ENCODE assay signal across 21 mouse cellular contexts in genomic region chr7:30820854-30821445, GRCm38 (mm10). TPM values are rescaled to one million over a fixed set of nuclear protein-coding genes. Genes with fewer than 3 reads are reported as not detected.
DNase-seq lines count a peak whose midpoint lies in the region; ATAC-seq and TF ChIP-seq lines count a peak whose summit lies in the region.
"Had no signal": no experiment of that assay in that cellular context is flagged by ENCODE, and none has a peak within 500 bp of the region (broad histone marks: within the 10 kb centered on the region; RNA-seq: fewer than 3 reads in every experiment).

No protein-coding gene starts in this region.

- TF ChIP-seq CTCF in thymus, adult 2 months (IDR thresholded peaks at IDR 0.05; ENCODE audit: borderline replicate concordance, control insufficient read depth, extremely low read depth, insufficient read depth, low read length, poor library complexity), result no peak

- peaks cover 17% of the 10 kb centered on the region for H3K4me1 ChIP-seq in thymus, adult 2 months (replicated peaks; ENCODE audit: control insufficient read depth, insufficient read depth, low read length)
- H3K4me1 ChIP-seq: heart, embryonic 15.5 days; hindbrain, embryonic 15.5 days had no signal

- H3K27ac ChIP-seq in thymus, adult 2 months (ENCODE audit: control insufficient read depth, insufficient read depth, low read length), result no peak overlapping the region
- H3K27ac ChIP-seq: heart, embryonic 15.5 days; hindbrain, embryonic 15.5 days; liver, embryonic 15.5 days; macrophage had no signal

- TF ChIP-seq POLR2A in thymus, adult 2 months (IDR thresholded peaks at IDR 0.05; ENCODE audit: control insufficient read depth, extremely low read depth, insufficient read depth, low read length, poor library complexity), result no peak

- H3K36me3 ChIP-seq in thymus, adult 2 months (ENCODE audit: control insufficient read depth, insufficient read depth, low read length), result no peaks in the 10 kb centered on the region
- no peaks in the 10 kb centered on the region for H3K36me3 ChIP-seq in splenic B cell, adult 2 months (ENCODE audit: control insufficient read depth, insufficient read depth, low read length, poor library complexity, severe bottlenecking)
- H3K36me3 ChIP-seq: heart, embryonic 15.5 days; hindbrain, embryonic 15.5 days; liver, embryonic 15.5 days had no signal

- H3K27me3 ChIP-seq in thymus, adult 2 months (ENCODE audit: control insufficient read depth, insufficient read depth, low read length), result no peaks in the 10 kb centered on the region
- no peaks in the 10 kb centered on the region for H3K27me3 ChIP-seq in splenic B cell, adult 2 months (ENCODE audit: control insufficient read depth, insufficient read depth, low read length, poor library complexity, severe bottlenecking)
- H3K27me3 ChIP-seq: hindbrain, embryonic 15.5 days; liver, embryonic 15.5 days had no signal

- DNase-seq in thymus, adult 2 months, result peak; percentile 21
- DNase-seq in thymus, adult 18-20 months, result no peak
- peak; percentile 31 for DNase-seq in splenic B cell, adult 2 months (ENCODE audit: low read depth, low spot score)
- DNase-seq in frontal cortex, postnatal 10 days (ENCODE audit: low spot score in 2 of 2), result no peak
- DNase-seq in kidney, postnatal 10 days, result no peak
- no peak for DNase-seq in left cerebral cortex, adult 11 months (ENCODE audit: low spot score)
- DNase-seq: adrenal gland, postnatal 14 days; cerebellum, adult 11 months; retina, postnatal 1 day; spleen, adult 18-20 months had no signal

- WGBS in thymus, adult 2 months, result 3% methylated on average over 7 of the region's 7 CpGs

- peak; percentile 61 to 62 for ATAC-seq in hematopoietic stem cell, adult 5-6 weeks (replicated peaks in 1 of 2; ENCODE audit: insufficient read depth in 1 of 2, low FRiP score in 2 of 2, low TSS enrichment in 1 of 2, low read depth in 1 of 2, poor library complexity in 2 of 2, severe bottlenecking in 2 of 2)

- H3K4me3 ChIP-seq in thymus, adult 2 months (ENCODE audit: control insufficient read depth, insufficient read depth, low read length), result no peak overlapping the region
- H3K4me3 ChIP-seq: heart, embryonic 15.5 days; hindbrain, embryonic 15.5 days; liver, embryonic 15.5 days had no signal

RNA-seq across cellular contexts. Expression of gene Ffar2, which starts 2.6 kb away (rescaled TPM):
- polyA plus RNA-seq in thymus, adult 2 months (2012; rRNA removed), result 3.2 and 3.5 TPM in 2 replicates
- 31.8 and 42.8 TPM in 2 replicates for total RNA-seq in hematopoietic stem cell, adult 5-6 weeks (2017)
- total RNA-seq: left cerebral cortex, postnatal 36 days; midbrain, postnatal 0 days had no signal
- polyA plus RNA-seq: forebrain, embryonic 11.5 days; kidney, embryonic 14.5 days had no signal

RNA-seq across cellular contexts. Expression of gene Krtdap, which starts 33.3 kb away (rescaled TPM):
- polyA plus RNA-seq in thymus, adult 2 months (2012; rRNA removed), result 11.9 and 18.3 TPM in 2 replicates
- not detected in 2 replicates for total RNA-seq in hematopoietic stem cell, adult 5-6 weeks (2017)
- total RNA-seq: left cerebral cortex, postnatal 36 days had no signal
- polyA plus RNA-seq: forebrain, embryonic 11.5 days; kidney, embryonic 14.5 days; macrophage had no signal

RNA-seq across cellular contexts. Expression of gene Ffar3, which starts 35.0 kb away (rescaled TPM):
- polyA plus RNA-seq in thymus, adult 2 months (2012; rRNA removed), result 0.13 TPM in 1 of 2 replicates, not detected in the other
- total RNA-seq in hematopoietic stem cell, adult 5-6 weeks (2017), result not detected in 2 replicates
- total RNA-seq: left cerebral cortex, postnatal 36 days; midbrain, postnatal 0 days had no signal
- polyA plus RNA-seq: embryonic facial prominence, embryonic 14.5 days; forebrain, embryonic 11.5 days; heart, embryonic 15.5 days; hindbrain, embryonic 15.5 days; kidney, embryonic 14.5 days; liver, embryonic 15.5 days; macrophage; midbrain, postnatal 0 days; neural tube, embryonic 14.5 days had no signal

RNA-seq across cellular contexts. Expression of gene Ffar1, which starts 40.4 kb away (rescaled TPM):
- polyA plus RNA-seq in thymus, adult 2 months (2012; rRNA removed), result 0.50 and 0.60 TPM in 2 replicates
- total RNA-seq in hematopoietic stem cell, adult 5-6 weeks (2017), result not detected in 2 replicates
- total RNA-seq: adrenal gland, postnatal 14 days; left cerebral cortex, postnatal 36 days; midbrain, postnatal 0 days had no signal
- polyA plus RNA-seq: embryonic facial prominence, embryonic 14.5 days; forebrain, embryonic 11.5 days; heart, embryonic 15.5 days; hindbrain, embryonic 15.5 days; kidney, embryonic 14.5 days; liver, embryonic 15.5 days; macrophage; midbrain, postnatal 0 days; neural tube, embryonic 14.5 days had no signal

RNA-seq across cellular contexts. Expression of gene Dmkn, which starts 57.4 kb away (rescaled TPM):
- polyA plus RNA-seq in thymus, adult 2 months (2012; rRNA removed), result 26.3 and 35.6 TPM in 2 replicates
- 5.8 TPM in 1 of 2 replicates, not detected in the other for total RNA-seq in hematopoietic stem cell, adult 5-6 weeks (2017)
- polyA plus RNA-seq: forebrain, embryonic 11.5 days had no signal

Comparison
In these comparisons a context has a peak if more than half of its experiments do, and no peak if none do; other contexts are left out.
1. DNase-seq: peak in thymus, adult 2 months (single experiment) and splenic B cell, adult 2 months (single experiment); none in thymus, adult 18-20 months (0 of 2), frontal cortex, postnatal 10 days (0 of 2), kidney, postnatal 10 days (single experiment) and left cerebral cortex, adult 11 months (single experiment).